Mouse (Mus musculus): Measurements from ENCODE around the gene Clcn7.

Gene Clcn7

GRCm38 (mm10) chr17:25210680-25211466 is 77.7 kb downstream of the Clcn7 start:
- no peak for DNase-seq (ENCODE audit: extremely low spot score, low spot score)

GRCm38 (mm10) chr17:25211705-25212104 is 78.5 kb downstream of the Clcn7 start:
- no peak for DNase-seq (ENCODE audit: extremely low spot score, low spot score)
